Mouse (Mus musculus) G1E (cell line): Measurements from ENCODE around the gene St3gal4.

Experiments used
- CTCF ChIP-seq: IDR thresholded peaks from 2 replicates; pipeline ENCODE4 v1.5.1; 2012; ENCODE audit warnings: low read depth, low read length, inconsistent platforms, mixed read lengths
- GATA1 ChIP-seq: IDR thresholded peaks from 2 replicates; pipeline ENCODE4 v1.6.1; 2012; ENCODE audit warnings: borderline replicate concordance, low read length, inconsistent platforms, mixed read lengths
- GATA2 ChIP-seq: IDR thresholded peaks from 2 replicates; pipeline ENCODE4 v1.6.1; 2012; ENCODE audit warnings: low read depth, low read length, inconsistent platforms, borderline replicate concordance
- TAL1 ChIP-seq: conservative IDR thresholded peaks from 2 replicates; pipeline ENCODE4 v1.6.1; 2012; ENCODE audit warnings: low read depth, low read length, inconsistent platforms, mixed read lengths

GRCm38 (mm10) chr9:35043619-35044018, 75.4 kb downstream of the St3gal4 start:
- TF ChIP-seq CTCF (no peak), GATA2 (no peak), TAL1 (no peak), GATA1 (no peak)
